Mouse (Mus musculus) limb, embryonic 10.5 days (tissue): Measurements from ENCODE around the gene Gm3012. TPM values are rescaled to one million over a fixed set of nuclear protein-coding genes. Genes with fewer than 3 reads are reported as not detected.
"Not testable (repeated sequence)": the region's sequence is repeated elsewhere in the genome, so short reads cannot be mapped to it uniquely, and the experiment has no call there.

Experiments used
- DNase-seq: peaks from one replicate; pipeline ENCODE4 v3.0.0-alpha.2; 2017; ENCODE audit warnings: low spot score
- H3K27ac ChIP-seq: fragments of 300-500 bp; sonication (generic); 2 replicates; pipeline ENCODE4 v1.5.1; 2016; ENCODE audit warnings: mild to moderate bottlenecking
- H3K27me3 ChIP-seq: fragments of 300-500 bp; sonication (generic); 2 replicates; pipeline ENCODE4 v1.6.1; 2016; ENCODE audit warnings: low read depth, mild to moderate bottlenecking; ENCODE audit not compliant: poor library complexity, severe bottlenecking
- H3K36me3 ChIP-seq: fragments of 300-500 bp; sonication (generic); 2 replicates; pipeline ENCODE4 v1.6.1; 2016; ENCODE audit warnings: mild to moderate bottlenecking, moderate library complexity
- H3K4me1 ChIP-seq: fragments of 300-500 bp; sonication (generic); 2 replicates; pipeline ENCODE4 v1.6.1; 2016
- H3K4me3 ChIP-seq: fragments of 300-500 bp; sonication (generic); 2 replicates; pipeline ENCODE4 v1.5.1; 2016; ENCODE audit warnings: mild to moderate bottlenecking, moderate library complexity
- H3K9me3 ChIP-seq: fragments of 300-500 bp; sonication (generic); replicated peaks from 2 replicates; pipeline ENCODE4 v1.6.1; 2016; ENCODE audit warnings: mild to moderate bottlenecking
- WGBS: fragments of 180-500 bp; shearing (Covaris S2); methylation state at CpG from one replicate; pipeline ENCODE4 v1.1.7; 2016; 5-methylcytosine and 5-hydroxymethylcytosine counted together
- polyA plus RNA-seq: library from polyadenylated mRNA; unstranded; fragments of >200 nt; fragmentation: Nextera tagmentation; extraction: Ambion mirVana; gene quantifications from 2 replicates; pipeline ENCODE4 v1.2.1, GENCODE M21; 2016

Gm3012 gene
- polyA plus RNA-seq = not detected in 2 replicates

DNA sequence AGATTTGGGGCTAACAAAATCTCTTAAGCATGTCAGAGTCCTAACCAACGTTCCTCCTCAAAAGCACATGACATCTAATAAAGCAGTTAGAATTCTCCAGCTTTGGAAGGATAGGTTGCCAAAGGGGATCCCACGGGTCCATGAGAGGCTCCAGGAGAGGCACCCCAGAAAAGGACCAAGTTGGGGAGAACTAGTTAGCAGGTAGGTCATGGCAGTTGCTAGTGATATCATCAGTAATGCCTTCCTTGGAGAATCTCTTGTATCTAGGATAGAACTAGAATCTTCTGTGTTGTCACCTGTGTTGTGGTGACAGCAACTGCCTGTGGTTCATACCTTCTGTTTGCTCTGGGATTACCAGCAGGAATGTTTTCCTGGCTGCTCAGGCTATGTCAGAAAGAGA, at the start of gene Gm3012:
Gene Gm3012 (plus strand): TSS at position 301 of the 400 bp plus-strand sequence.
- not testable (repeated sequence) for H3K4me1 ChIP-seq, DNase-seq, H3K9me3 ChIP-seq, H3K36me3 ChIP-seq, H3K27me3 ChIP-seq, H3K27ac ChIP-seq, H3K4me3 ChIP-seq
- WGBS = no CpG with 5 or more reads among the region's 2 CpGs

DNA sequence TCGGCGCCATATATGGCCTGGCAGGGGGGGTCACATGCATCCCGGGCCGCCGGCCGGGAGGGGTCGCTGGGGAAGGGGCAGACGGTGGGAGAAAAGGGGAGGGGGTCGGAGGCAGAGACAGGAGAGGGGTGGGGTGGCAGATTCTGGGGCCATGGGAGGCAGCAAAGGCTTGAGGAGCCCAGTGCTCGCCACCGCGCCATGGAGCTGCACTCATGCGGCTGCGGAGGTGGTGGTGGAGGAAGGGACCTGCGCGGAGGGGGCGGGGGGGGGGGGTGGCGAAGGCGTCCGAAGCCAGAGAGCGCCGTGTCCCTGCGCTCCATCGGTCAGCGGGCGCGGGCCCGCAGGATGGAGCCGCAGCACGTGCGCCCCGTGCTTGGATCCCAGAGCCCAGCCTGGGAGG, 17.4 kb downstream of the Gm3012 start, which contains the start of gene Gm3020:
Gene Gm3020 (plus strand): TSS at position 301 of the 400 bp plus-strand sequence.
- H3K9me3 ChIP-seq, H3K4me1 ChIP-seq, H3K27me3 ChIP-seq, H3K27ac ChIP-seq, H3K4me3 ChIP-seq, DNase-seq, H3K36me3 ChIP-seq: not testable (repeated sequence)
- no CpG with 5 or more reads among the region's 32 CpGs for WGBS

GRCm38 (mm10) chr14:3688483-3688882, 54.2 kb downstream of the Gm3012 start, which contains the start of gene Gm3043:
Gene Gm3043 (plus strand): TSS chr14:3688783.
- not testable (repeated sequence) for H3K4me1 ChIP-seq, H3K9me3 ChIP-seq, DNase-seq, H3K36me3 ChIP-seq, H3K27ac ChIP-seq, H3K4me3 ChIP-seq, H3K27me3 ChIP-seq
- no CpG with 5 or more reads among the region's 3 CpGs for WGBS

Other genes starting within 250 kb of the Gm3012 start
- gene Gm10413, start 239.4 kb upstream of the Gm3012 start, polyA plus RNA-seq = not detected in 2 replicates
- gene Gm10409, start 221.9 kb upstream of the Gm3012 start, polyA plus RNA-seq = 0.88 and 1.2 TPM in 2 replicates
- 0.28 and 1.6 TPM in 2 replicates for gene Gm3005, start 206.4 kb upstream of the Gm3012 start, polyA plus RNA-seq
- gene Gm10408, start 185.1 kb upstream of the Gm3012 start, polyA plus RNA-seq = not detected in 2 replicates
- 0.88 and 1.2 TPM in 2 replicates for gene Gm3020, start 17.5 kb downstream of the Gm3012 start, polyA plus RNA-seq
- gene Gm3043, start 54.3 kb downstream of the Gm3012 start, polyA plus RNA-seq = not detected in 2 replicates
- gene Gm3002, start 175.6 kb downstream of the Gm3012 start, polyA plus RNA-seq = 0.25 TPM in 1 of 2 replicates, not detected in the other
- gene Gm3033, start 211.7 kb downstream of the Gm3012 start, polyA plus RNA-seq = not detected in 2 replicates
- gene Gm2916, start 249.7 kb downstream of the Gm3012 start, polyA plus RNA-seq = not detected in 2 replicates